Mouse (Mus musculus): ENCODE results near the gene Stam.
"Not testable (repeated sequence)": the region's sequence is repeated elsewhere in the genome, so short reads cannot be mapped to it uniquely, and the experiment has no call there.

Gene Stam

DNA sequence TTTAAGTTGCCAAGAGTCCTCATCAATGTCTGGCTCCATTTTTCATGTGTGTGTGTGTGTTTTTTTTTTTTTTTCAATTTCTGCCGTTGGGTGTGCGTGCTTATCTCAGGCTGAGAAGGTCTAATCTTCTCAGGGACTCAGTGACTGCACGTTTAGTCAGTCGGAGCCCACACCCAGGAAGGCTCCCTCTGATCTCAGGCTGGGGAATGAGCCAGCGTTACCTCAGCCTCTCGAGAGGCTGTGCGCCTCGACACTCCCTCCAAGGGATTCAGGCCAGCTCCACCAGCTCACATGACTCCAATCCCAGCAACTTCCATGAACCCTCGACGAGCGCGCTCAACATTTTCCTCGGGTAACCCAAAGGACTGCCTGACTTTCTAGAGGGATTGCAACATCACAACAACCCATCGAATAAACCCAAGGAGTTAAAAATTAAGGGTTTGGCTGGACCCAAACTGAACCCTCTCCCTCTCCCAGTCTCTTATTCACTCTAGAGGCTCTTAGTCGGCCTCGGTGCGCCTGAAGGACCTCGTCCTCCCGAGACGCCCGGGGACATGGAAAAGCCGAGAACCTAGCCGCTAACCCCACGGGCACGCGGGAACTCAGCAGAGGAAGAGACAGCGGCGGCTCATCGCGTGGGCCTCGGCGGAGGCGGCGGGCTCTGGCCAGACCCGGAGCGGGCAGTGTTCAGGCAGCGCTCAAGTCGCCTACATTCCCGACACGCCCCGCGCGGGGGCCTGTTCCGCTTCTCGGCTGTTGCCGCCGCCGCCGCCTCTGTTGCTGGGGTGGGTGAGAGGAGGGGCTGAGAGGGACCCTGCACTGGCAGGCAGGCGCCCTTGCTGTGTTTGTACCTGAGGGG, at the start of gene Stam:
TSS of gene Stam (plus strand) at position 737 of the 859 bp plus-strand sequence.
- DNase-seq (ENCODE audit: low spot score in 2 of 2), result peak; percentile 83 to 87

DNA sequence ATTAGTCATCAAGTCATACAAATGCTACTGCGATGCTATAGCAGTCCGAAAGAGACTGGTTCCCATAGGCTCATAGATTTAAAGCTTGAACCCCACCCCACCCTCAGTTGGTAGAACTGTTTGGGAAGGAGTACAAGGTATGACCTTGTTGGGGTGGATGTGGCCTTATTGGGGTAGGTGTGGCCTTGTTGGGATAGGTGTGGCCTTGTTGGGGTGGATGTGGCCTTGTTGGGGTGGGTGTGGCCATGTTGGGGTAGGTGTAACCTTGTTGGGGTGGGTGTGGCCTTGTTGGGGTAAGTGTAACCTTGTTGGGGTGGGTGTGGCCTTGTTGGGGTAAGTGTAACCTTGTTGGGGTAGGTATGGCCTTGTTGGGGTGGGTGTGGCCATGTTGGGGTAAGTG, 32.6 kb upstream of the Stam start:
- no peak for DNase-seq (ENCODE audit: low spot score in 2 of 2)

DNA sequence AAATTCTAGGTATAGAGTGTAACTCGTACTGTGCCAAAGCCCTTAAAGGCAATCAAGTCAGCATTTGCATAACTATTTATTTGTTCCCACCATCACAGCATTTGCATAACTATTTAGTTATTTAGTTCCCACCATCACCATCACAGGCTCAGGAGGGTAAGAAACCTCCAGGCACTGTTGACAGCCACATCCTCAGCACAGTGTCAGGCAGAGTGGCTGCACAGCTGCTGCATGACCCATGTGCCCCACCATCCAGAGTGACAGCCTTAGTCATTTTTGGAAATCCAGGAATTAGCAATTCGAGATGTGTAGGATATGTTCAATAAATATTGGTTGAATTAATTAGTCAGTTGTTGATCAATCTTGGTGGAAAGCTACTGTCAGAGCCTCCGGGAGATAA, 30.9 kb upstream of the Stam start:
- no peak for DNase-seq (ENCODE audit: low spot score in 2 of 2)

DNA sequence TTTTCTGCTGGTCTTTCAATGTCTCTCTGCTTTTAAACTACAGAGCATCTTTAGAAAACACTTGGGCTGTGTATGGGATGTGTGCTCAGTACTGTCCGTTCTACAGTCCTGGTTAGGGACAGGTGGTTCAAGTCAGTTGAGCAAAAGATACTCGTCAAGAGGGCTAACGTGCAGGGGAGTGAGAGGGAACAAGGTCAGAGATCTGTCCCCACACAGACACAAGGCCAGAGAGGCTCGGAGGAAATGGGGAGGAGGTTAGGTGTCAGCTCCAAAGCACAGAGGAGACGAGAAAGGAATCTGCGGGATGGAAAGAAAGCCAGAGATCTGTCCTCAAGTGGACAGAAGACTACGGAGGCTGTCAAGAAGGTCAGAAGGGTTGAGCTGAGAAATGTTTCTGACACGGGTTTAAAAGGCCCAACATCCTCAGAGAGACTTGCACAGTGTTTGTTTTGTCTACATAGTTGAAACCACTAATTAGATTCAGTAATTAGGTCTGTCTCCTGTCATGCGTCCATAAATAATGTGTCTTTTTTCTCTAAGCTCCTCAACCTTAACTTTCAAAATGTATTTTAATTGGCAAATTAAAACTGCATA, 30.2 kb upstream of the Stam start:
- DNase-seq (ENCODE audit: low spot score in 2 of 2), result no peak

DNA sequence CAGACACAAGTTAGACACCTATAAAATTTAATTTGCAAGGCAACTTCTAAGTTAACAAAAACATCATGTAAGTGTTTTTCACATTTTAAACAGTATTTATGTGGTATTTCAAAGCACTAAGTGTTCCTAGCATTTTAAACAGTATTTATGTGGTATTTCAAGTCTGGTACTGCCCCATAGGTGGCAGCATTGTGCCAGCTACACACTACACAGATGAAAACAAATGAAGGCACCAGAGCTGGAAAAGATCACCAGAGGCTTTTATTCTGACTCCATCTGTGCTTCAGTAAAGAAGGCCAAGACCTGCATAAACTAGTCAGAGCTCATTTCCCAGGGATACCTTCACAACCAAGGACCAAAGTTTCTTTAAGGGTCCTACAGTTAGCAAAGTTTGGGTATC, 25.5 kb upstream of the Stam start:
- peak; percentile 30 to 56 for DNase-seq (ENCODE audit: low spot score in 2 of 2)

DNA sequence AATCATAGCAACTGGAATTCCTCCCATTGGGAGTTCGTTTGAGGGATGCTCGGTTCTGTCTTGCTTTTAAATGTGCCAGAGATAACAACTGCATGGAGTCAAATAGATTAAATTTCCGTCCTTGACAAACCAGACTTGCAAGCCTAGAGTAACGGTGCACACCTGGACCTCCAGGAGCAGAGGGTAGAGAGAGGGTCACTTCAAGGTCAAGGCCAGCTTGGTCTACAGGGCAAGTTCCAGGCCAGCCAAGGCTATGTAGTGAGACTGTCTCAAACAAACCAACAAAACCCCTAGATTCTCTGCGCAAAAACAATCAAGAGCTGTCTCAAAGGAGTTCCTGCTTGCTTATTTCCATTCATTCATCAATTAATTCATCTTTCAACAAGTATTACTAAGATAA, 25.1 kb upstream of the Stam start:
- DNase-seq (ENCODE audit: low spot score in 2 of 2), result no peak

DNA sequence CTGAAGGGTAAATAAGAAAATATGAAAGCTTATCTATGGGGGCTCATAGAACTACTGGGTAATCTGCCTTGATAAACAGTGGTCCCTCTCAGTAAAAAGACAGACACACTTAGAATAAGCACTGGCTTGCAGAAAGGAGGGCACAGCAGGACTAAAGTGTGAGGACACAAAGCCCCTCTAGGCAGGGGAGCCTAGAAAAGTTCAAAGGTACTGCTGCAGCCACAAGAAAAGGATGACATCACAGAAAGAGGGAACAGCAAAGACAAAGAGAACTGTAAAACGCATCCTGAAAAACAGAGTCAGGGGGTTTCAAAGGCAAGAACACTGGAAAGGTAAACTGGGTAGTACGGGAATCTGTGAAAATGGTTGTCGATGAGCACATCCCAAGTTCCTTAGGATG, 20.3 kb upstream of the Stam start:
- DNase-seq (ENCODE audit: low spot score in 2 of 2), result no peak

DNA sequence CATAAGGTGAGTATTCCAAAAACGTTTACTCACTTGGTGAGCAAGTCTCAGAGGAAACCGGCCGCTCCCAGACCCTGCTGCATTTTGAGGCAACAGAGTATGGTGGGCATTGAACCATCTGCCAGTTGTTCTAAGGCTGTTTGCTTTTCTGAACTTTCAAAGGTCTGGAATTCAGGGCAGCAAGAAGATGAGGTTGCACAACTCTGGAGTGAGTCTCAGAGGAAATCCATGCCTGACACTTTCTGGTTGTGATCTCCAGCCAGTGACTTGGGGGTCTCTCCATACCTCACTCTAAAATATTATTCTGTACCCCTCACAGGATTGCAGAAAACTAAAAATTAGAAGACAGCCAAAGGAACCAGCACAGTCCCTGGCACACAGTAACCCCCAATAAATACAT, 19.7 kb upstream of the Stam start:
- DNase-seq (ENCODE audit: low spot score in 2 of 2), result no peak

DNA sequence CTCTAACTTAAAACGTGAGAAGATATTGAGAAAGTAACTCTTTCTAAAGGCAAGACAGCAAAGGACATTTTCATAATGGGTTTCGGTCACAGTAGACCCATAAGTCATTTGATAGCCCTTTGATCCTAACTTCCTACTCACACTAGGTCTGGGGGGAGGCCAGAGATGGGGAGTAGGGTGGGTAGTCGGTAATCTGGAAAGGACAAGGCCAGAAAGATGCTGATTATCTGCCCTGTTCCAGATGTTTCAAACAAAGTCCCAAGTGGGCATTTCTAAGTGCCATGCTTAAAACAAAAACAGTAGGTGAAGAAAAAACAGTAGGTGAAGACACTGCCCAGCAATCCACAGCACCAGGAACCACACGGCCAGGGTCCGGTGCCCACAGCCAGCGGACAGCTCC, 19.2 kb upstream of the Stam start:
- no peak for DNase-seq (ENCODE audit: low spot score in 2 of 2)

DNA sequence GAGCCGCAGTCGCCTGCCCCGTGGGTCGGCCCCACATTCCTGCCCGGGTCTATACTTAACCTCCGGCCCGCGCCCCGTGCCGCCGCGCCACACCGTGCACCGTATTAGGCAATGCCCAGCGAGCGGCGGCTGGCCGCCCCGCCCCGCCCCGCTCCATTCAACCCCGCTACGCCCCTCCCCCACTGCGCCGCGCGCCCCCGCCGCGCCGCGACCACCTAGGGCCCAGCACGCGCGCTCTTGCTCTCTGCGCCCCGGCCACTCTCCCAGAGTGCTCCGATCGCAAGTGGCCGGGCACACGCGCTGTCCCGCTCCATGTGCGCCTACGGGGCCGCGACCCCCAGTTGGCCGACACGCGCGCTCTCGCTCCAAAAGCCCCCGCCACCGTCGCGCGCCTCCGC, 18.7 kb upstream of the Stam start:
- DNase-seq (ENCODE audit: low spot score in 2 of 2), result peak; percentile 26 to 49

DNA sequence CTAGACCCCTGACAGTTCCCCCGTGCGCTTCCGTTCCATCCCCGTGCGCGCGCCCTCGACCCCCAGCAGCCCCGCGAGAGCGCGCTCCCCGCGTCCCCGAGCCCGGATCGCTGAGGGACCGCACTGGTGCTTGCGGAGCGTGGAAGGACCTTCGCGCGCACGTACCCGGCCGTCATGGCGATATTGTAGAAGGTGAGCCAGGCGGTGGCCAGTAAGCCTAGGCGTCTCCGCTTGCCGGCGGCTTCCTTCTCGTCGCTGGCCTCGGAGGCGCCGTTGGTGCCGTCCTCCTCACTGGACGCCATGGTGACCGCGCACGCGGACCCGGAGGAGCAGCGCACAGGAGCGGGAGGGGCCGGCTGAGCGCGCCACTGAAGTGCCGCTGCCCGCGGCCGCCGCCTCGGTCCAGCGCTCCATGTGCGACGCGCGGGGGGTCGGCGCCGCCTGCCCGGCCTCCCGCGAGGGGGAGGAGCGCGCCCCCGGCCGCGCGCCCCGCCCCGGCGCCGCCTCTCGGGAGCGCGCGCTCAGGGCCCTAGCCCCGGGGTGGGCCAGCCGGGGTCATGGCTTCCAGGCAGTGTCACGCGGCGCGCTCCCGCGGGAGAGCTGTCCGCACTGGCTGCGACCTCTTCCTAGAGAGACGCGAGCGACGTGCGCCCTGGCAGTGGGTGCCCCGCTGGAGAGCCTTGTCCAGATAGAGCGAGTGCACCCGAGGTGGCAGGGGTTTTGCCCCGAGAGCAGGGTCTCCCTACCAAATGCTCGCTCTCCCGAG, 18.1 kb upstream of the Stam start, which contains the start of gene Hacd1:
TSS of gene Hacd1 (minus strand) at position 570 of the 766 bp plus-strand sequence.
- DNase-seq (ENCODE audit: low spot score in 2 of 2), result peak; percentile 50 to 64

DNA sequence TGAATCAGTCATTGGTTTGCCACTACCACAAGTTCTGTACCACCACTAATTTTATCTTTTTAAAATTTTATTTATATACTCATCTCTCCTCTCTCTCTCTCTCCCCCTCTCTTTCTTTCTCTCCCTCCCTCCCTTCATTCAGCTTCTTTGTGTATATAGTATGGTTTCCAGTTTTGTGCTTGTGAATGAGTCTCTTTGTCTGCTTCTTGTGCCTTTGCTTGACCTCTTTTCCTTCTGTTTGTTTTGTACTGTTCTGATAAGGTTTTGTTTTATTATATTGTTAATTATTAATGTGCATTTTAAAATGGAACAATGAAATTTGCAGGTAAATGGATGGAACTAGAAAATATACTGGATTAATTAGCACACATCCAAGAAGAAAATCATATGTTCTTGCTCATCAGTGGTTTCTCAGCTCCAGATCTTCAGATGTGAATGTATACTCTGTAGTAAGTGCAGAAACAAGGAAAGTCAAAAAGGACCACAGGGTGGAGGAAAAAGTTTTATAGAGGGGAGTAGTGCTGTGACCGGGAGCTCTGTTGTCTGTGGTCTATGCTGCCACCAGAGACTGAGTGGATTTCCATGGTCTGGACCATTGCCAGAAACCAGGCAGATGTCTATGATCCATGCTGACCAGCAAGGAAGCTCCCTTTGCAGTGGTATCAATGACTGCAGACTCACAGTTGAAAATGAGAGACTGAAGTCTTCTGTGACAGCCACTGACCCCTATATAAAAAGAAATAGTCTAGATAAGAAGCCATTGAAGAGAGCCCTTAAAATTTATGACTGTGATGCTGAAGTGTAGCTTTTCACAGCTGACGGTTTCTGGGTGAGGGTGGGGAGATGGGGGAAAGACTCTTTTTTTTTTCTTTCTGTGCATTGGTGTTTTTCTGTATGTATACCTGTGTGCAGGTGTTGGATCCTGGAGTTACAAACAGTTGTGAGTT, 7.9 kb upstream of the Stam start:
- no peak for DNase-seq (ENCODE audit: low spot score in 2 of 2)

DNA sequence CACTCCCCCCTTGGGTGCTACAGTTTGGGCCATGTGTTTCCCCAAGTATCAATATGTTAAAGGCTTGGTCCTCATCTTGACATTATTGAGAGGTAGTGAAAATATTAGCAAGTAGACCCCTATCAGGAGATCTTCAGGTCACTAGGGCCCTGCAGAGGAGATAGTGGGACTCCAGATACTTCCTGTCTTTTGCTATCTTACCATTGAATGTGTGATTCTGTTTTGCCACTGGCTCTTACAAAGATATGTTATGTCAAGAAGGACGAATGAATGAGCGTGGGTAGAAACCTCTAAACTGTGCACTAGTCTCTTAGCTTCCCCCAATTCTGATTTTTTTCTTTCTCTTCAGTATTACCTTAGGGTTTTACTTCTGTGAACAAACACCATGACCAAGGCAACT, 4.9 kb upstream of the Stam start:
- DNase-seq (ENCODE audit: low spot score in 2 of 2), result no peak

DNA sequence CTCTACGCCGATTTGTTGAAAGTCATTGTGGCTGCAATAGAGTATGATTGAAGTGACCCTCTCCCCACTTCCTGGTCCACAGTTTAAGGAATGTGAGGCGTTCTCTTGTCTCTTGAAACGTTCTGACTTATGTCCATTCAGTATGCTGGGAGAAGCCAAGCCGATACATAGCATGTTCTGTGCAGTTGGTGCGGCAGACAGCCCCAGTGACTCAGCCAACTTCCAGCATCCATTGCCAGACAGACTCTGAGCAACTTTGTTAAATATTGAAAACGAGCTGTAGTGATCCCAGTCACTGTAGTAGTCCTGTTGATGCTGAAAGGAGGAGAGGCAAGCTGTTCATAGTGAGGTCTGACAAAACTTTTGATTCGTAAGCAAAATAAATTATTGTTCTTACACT, 3.4 kb upstream of the Stam start:
- no peak for DNase-seq (ENCODE audit: low spot score in 2 of 2)

DNA sequence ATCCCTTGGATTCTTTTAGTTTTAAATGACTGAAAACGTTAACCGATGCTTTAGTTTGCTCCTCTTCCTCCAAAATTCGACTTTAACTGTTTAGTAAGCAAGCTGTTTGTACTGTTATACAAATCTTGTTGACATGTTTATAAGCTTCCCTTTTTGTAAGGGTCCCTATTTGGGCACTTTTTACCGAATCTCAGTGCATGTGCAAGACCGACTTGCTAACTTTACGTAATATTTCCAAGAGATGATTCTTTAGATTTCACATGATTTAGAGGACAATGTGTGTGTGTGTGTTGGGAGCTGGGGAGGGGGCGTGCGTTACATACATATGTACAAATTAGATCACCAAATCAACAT, 913 bp upstream of the Stam start:
- no peak for DNase-seq (ENCODE audit: low spot score in 2 of 2)

DNA sequence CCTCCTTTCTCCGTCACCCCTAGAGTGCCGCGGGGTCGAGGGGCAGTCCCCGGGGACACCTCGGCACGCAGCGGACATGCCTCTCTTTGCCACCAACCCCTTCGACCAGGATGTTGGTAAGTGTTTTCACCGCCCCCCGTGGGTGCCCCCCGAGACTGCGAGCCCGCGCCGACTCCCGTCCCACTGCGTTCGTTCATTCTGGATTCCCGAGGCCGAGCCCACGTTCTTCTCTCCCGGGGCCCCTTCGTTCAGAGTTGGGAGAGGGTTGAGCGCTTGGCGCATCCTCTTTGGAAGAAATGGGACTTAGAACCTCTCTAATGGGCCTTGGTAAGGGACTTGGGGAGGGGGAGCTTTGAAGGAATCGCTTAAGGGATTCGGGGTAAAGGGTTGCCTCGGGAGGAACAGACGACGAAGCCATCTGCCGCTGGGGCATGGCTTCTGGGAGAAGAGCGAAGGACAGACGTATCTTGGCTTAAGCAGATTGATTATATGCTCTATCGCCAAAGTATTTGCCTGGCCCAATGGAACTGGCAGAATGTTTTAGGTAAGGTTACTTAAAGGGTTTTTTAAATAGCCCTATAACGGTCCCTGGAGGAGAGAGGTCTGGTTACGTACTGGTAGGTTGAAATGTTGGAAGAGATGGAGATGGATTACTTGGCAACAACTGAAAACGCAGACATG, 463 bp downstream of the Stam start:
- DNase-seq (ENCODE audit: low spot score in 2 of 2), result no peak

DNA sequence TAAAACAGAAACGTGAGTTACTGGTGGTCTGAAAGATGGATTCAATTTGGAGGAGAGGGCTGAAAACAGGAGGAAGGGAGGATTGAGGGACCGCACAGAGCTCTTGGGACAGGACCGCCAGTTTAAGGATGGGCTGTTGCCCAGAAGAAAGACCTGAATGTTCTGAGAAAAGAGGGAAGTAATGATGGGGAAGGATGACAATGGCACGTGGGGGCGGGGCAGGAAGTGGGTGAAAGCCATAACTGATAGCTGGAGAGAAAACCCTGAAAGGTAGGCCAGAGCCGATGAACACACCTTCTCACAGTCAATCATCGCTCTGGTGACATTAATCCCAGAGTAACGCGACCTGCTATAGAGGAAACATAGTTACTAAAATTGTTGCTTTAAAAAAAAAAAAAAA, 4.6 kb downstream of the Stam start:
- not testable (repeated sequence) for DNase-seq (ENCODE audit: low spot score in 2 of 2)

DNA sequence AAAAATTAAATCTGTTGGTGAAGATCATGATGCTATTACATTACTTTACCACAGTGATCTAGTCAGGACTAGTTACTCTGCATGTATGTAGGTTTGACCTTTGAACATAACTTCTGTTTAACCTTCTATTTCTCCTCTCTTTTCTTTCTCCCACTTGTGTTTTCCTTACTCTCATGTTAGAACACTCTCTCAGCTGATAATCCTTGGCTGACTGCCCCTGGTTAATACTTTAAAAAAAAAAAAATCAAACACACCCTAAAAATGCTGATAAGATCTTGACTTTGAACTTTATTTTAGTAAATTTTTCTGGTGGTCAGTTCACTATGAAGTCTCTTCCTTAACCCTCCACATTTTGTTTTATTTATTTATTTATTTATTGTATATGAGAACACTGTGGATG, 26.6 kb downstream of the Stam start:
- DNase-seq (ENCODE audit: low spot score in 2 of 2), result no peak

DNA sequence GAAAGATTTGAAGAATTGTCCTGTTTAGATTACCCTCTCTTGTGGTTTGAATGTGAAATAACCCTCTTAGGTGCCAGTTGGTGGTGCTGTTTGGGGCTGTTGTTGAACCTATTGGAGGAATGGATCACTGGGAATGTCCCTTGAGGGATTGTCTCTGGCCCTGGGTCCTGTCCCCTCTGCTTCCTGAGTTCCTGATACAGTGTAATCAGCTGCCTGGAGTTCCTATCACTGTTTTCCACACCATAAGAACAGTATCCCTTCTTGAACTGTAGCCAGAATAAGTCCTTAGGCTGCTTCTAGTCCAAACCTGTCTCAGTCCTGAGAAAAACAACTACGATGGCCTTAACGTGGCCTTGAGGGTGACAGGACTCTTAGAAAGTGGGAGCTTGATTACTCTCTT, 28.7 kb downstream of the Stam start:
- DNase-seq (ENCODE audit: low spot score in 2 of 2), result no peak

DNA sequence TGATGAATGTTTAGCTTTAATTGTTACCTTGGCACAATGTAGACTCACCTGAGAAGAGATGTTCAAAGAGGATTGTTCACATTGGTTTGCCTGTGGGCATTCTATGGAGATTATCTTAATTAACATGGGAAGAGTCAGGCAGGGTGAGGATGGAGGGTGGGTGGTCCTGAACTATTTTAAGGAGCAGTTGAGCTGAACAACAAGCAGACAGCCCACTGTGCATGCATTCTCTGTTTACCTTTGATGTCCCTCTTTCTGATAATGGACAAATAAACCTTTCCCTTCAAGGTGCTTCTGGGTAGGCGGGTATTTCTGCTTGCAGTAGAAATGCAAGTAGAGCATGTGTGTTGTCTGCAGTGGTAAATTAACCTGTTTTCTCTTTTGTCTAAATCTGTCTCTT, 30.0 kb downstream of the Stam start:
- DNase-seq (ENCODE audit: low spot score in 2 of 2), result no peak

DNA sequence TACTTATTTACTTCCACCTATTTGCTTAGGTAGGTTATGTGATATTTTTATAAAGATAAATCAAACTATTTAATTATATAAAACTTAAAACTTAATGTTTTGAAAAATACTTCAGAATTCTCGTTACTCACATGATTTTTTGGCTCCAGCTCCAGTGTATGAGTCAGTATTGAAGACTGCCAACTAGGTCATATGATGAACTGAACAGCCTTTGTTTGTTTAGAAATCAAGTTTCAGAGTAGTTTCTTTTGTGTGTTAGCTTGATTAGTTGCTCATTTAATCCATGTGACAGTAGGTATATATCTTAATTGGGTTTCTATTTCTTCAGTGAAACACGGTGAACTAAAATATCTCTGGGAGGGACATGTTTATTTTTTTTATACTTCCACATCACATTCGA, 33.8 kb downstream of the Stam start:
- DNase-seq (ENCODE audit: low spot score in 2 of 2), result no peak
